Mouse (Mus musculus) midbrain, postnatal 0 days (tissue): ENCODE data around the gene Ccdc141. TPM values are rescaled to one million over a fixed set of nuclear protein-coding genes. Genes with fewer than 3 reads are reported as not detected.

Experiments used
- ATAC-seq: fragments of 200-750 bp; cut with Nextera tagmentation; 2 replicates; pipeline ENCODE4 v1.8.0; 2017; ENCODE audit warnings: moderate number of reproducible peaks, mild to moderate bottlenecking, moderate TSS enrichment, moderate library complexity; ENCODE audit not compliant: low FRiP score
- DNase-seq: peaks from one replicate; pipeline ENCODE4 v3.0.0-alpha.2; 2015; ENCODE audit warnings: low spot score
- H3K27ac ChIP-seq: fragments of 300-500 bp; sonication (generic); 2 replicates; pipeline ENCODE4 v1.5.1; 2014; ENCODE audit warnings: low read depth, mild to moderate bottlenecking, low read length, mixed read lengths
- H3K27me3 ChIP-seq: fragments of 300-500 bp; sonication (generic); 2 replicates; pipeline ENCODE4 v1.6.1; 2014; ENCODE audit warnings: low read length, control low read depth, mixed read lengths; ENCODE audit not compliant: insufficient read depth
- H3K36me3 ChIP-seq: fragments of 300-500 bp; sonication (generic); 2 replicates; pipeline ENCODE4 v1.6.1; 2014; ENCODE audit warnings: low read length, control low read depth, mixed read lengths; ENCODE audit not compliant: insufficient read depth
- H3K4me1 ChIP-seq: fragments of 300-500 bp; sonication (generic); 2 replicates; pipeline ENCODE4 v1.6.1; 2014; ENCODE audit warnings: mild to moderate bottlenecking, control low read depth, antibody characterized with exemption, low read length, mixed read lengths; ENCODE audit not compliant: insufficient read depth
- H3K4me2 ChIP-seq: fragments of 300-500 bp; sonication (generic); 2 replicates; pipeline ENCODE4 v1.6.1; 2014; ENCODE audit warnings: low read depth, mild to moderate bottlenecking, low read length, mixed read lengths; ENCODE audit not compliant: poor library complexity, severe bottlenecking
- H3K4me3 ChIP-seq: fragments of 300-500 bp; sonication (generic); 2 replicates; pipeline ENCODE4 v1.5.1; 2014; ENCODE audit warnings: low read depth, mild to moderate bottlenecking, low read length, moderate library complexity
- H3K9ac ChIP-seq: fragments of 300-500 bp; sonication (generic); replicated peaks from 2 replicates; pipeline ENCODE4 v1.6.1; 2014; ENCODE audit warnings: mild to moderate bottlenecking, low read length, moderate library complexity, mixed read lengths; ENCODE audit not compliant: poor library complexity, severe bottlenecking
- H3K9me3 ChIP-seq: fragments of 300-500 bp; sonication (generic); 2 replicates; pipeline ENCODE4 v1.6.1; 2016; ENCODE audit warnings: low read length, control low read depth
- CTCF ChIP-seq: IDR thresholded peaks from 2 replicates; pipeline ENCODE4 v1.5.1; 2016; ENCODE audit warnings: antibody characterized with exemption, mild to moderate bottlenecking
- WGBS: fragments of 180-500 bp; shearing (Covaris S2); extraction: QIAGEN DNeasy Blood & Tissue Kit; methylation state at CpG from one replicate; pipeline ENCODE4 v1.1.7; 2014; 5-methylcytosine and 5-hydroxymethylcytosine counted together
- polyA plus RNA-seq: library from polyadenylated mRNA; unstranded; fragments of >200 nt; fragmentation: Nextera tagmentation; extraction: Ambion mirVana; gene quantifications from 2 replicates; pipeline ENCODE4 v1.2.1, GENCODE M21; 2015
- total RNA-seq: library from RNA; depleted of rRNA; stranded (reverse); fragments of >200 nt; gene quantifications from 2 replicates; pipeline ENCODE4 v1.2.3, GENCODE M21; 2014

Gene Ccdc141
- total and polyA plus RNA-seq, 2 experiments from 2014 or later = 7.1 to 7.9 TPM

GRCm38 (mm10) chr2:77108562-77108961 is 61.9 kb downstream of the Ccdc141 start:
- ATAC-seq (no peak), DNase-seq (no peak)
- no peaks in the 10 kb centered on the region for H3K36me3 ChIP-seq
- H3K9me3 ChIP-seq = no peaks in the 10 kb centered on the region
- H3K27ac ChIP-seq = no peak overlapping the region
- no peak for TF ChIP-seq CTCF
- no peak overlapping the region for H3K9ac ChIP-seq
- WGBS = 80% methylated on average over 5 of the region's 5 CpGs
- H3K4me1 ChIP-seq = no peaks in the 10 kb centered on the region
- H3K4me2 ChIP-seq = no peak overlapping the region
- H3K27me3 ChIP-seq = no peaks in the 10 kb centered on the region
- H3K4me3 ChIP-seq = no peak overlapping the region

DNA sequence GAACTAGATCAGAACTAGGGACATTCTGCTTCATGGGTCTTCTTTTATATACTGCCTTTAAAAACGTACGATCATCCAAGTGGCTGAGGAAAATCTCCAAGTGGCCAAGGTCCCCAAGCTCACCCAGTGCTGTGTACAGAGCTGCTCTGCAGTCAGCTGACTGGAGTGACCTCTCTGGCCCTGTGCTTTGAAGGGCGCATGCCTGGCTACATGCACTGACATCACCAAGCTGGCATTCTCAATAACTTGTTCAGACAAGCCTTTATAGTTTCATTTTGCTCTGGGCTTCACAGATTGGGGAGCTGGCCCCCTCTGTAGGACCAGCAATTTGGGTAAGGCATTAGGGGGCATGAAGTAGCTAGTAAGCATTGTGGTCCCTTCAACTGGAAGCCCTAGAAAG is 64.3 kb downstream of the Ccdc141 start:
- no peak for TF ChIP-seq CTCF
- WGBS = 88% methylated on average over 3 of the region's 3 CpGs

DNA sequence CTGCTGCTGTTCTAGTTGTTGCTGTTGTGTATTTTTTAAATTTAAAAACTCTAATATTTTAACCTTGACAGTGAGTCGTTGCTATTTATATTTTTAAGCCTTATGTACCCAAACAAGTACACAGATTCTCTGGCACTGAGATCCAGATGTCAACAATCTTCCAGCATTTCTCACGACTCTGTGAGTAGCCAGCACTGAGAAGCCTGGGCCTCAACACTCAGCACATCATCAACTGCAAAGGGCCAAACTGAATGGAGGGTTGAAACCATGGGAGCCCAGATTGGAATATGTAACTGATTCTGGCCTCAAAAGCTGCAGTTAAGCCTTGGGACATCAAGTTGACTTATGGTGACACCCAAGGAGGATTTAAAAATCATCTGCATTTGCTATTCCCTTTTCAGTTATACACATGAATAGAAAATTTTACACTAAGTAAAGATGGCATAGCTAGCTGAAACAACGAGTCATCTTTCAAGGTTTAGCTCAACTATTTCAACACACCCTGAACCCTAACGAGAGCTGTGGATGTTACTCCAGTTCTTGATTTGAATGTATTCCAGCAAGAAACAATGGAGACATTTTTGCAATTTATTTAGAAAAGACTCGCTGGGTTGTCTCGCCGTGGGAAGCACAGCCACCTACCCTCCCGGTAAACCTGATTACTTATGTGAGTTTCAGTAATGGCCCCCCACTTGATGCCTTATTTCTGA is 65.3 kb downstream of the Ccdc141 start:
- DNase-seq (no peak), ATAC-seq (no peak)
- Histone ChIP-seq H3K27me3 (no peaks in the 10 kb centered on the region), H3K4me3 (no peak overlapping the region), H3K9me3 (no peaks in the 10 kb centered on the region), H3K27ac (no peak overlapping the region), H3K4me2 (no peak overlapping the region), H3K36me3 (no peaks in the 10 kb centered on the region), H3K9ac (no peak overlapping the region), H3K4me1 (no peaks in the 10 kb centered on the region)
- WGBS = 86% methylated on average over 8 of the region's 8 CpGs
- no peak for TF ChIP-seq CTCF

More for the DNA sequence above, 64.3 kb downstream of the Ccdc141 start:
- Histone ChIP-seq H3K4me3 (no peak overlapping the region), H3K4me2 (no peak overlapping the region), H3K27me3 (no peaks in the 10 kb centered on the region), H3K4me1 (no peaks in the 10 kb centered on the region), H3K27ac (no peak overlapping the region), H3K36me3 (no peaks in the 10 kb centered on the region), H3K9me3 (no peaks in the 10 kb centered on the region), H3K9ac (no peak overlapping the region)
- DNase-seq (no peak), ATAC-seq (no peak)

DNA sequence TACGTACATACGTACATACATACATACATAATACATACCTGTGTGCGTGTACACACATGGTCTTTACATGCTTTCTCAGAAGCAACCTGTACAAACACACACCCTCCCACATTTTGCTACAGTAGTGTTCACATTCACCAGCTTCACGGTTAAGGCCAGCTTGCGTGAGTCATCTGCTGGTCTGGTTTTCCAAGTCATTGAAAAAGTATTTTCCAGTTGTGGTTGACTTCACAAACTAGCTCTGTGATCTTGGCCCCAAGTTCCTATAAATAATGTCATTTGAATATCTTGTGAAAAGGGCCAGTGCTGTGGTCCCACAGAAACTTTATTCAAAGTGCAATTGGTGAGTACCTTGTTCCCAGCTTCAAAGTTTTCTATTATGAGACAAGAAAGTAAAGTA is 67.9 kb downstream of the Ccdc141 start:
- 96% methylated on average over 5 of the region's 5 CpGs for whole genome bisulfite sequencing
- H3K4me1 ChIP-seq = no peaks in the 10 kb centered on the region
- no peak overlapping the region for H3K9ac ChIP-seq
- no peaks in the 10 kb centered on the region for H3K36me3 ChIP-seq
- ATAC-seq = no peak
- DNase-seq = no peak
- no peaks in the 10 kb centered on the region for H3K9me3 ChIP-seq
- H3K27me3 ChIP-seq = no peaks in the 10 kb centered on the region
- no peak for TF ChIP-seq CTCF
- no peak overlapping the region for H3K4me3 ChIP-seq
- no peak overlapping the region for H3K27ac ChIP-seq
- no peak overlapping the region for H3K4me2 ChIP-seq

GRCm38 (mm10) chr2:77099814-77100213 is 70.6 kb downstream of the Ccdc141 start:
- no peaks in the 10 kb centered on the region for H3K9me3 ChIP-seq
- DNase-seq = no peak
- no peak overlapping the region for H3K4me3 ChIP-seq
- WGBS = 92% methylated on average over 2 of the region's 2 CpGs
- H3K27ac ChIP-seq = no peak overlapping the region
- no peaks in the 10 kb centered on the region for H3K4me1 ChIP-seq
- H3K4me2 ChIP-seq = no peak overlapping the region
- TF ChIP-seq CTCF = no peak
- no peaks in the 10 kb centered on the region for H3K27me3 ChIP-seq
- H3K36me3 ChIP-seq = no peaks in the 10 kb centered on the region
- no peak for ATAC-seq
- no peak overlapping the region for H3K9ac ChIP-seq

DNA sequence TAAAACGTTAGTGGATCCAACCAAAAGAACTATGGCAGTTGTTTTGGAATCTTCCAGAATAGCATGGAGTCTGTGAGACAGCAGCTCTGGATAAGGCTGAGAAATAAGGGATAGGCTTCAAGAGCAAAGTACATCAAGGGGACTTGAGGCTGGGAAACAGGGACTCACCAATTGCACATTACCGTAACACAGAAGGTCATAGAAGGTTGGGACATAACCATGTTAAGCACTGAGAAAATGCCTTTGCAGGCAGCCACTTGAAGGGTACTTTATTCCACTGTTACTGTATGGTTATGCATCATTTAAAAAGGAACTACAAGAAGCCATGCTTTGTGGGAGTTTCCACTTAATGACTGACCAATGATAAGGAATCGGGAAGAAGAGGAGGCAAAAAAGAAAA is 71.7 kb downstream of the Ccdc141 start:
- no peak for TF ChIP-seq CTCF
- WGBS = 97% methylated on average over 3 of the region's 3 CpGs

More for the DNA sequence above, 71.7 kb downstream of the Ccdc141 start:
- Histone ChIP-seq H3K4me3 (no peak overlapping the region), H3K9ac (no peak overlapping the region), H3K27ac (no peak overlapping the region), H3K4me1 (no peaks in the 10 kb centered on the region), H3K27me3 (no peaks in the 10 kb centered on the region), H3K36me3 (no peaks in the 10 kb centered on the region), H3K9me3 (no peaks in the 10 kb centered on the region), H3K4me2 (no peak overlapping the region)
- no peak for DNase-seq
- ATAC-seq = no peak
